Mouse (Mus musculus) left cerebral cortex, adult 8-10 months (tissue): ENCODE data around the gene Atp6v1g1. TPM values are rescaled to one million over a fixed set of nuclear protein-coding genes. Genes with fewer than 3 reads are reported as not detected.

Experiments used
- DNase-seq, 2 experiments: peaks; one replicate each; pipeline ENCODE4 v3.0.0; 2022; ENCODE audit warnings: low spot score in 2 of 2
- total RNA-seq, 4 experiments: library from RNA; stranded (reverse); gene quantifications; 2 replicates each; pipeline ENCODE4 v1.2.4; 2022

Atp6v1g1 gene
- total RNA-seq, 4 experiments from 2014 or later = 131 to 157 (median 144) TPM

DNA sequence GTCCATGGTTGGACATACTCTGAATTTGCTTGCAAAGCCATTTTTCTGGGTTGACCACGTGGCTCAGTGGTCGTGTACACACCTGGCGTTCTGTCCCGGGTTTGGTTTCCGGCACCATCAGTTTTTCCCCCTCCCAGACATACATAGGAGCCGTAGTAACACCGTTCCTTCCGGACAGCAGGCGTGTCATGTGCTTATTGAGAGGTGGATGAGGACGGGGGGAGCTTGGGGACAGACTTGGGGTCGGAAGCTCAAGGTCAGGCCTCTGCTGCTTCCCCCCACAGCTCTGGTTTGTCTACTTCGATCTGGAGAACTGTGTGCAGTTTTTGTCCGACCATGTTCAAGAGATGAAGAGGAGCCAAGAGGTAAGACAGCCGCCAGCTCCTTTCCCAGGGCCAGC is 35.1 kb downstream of the Atp6v1g1 start:
- DNase-seq = no peak

DNA sequence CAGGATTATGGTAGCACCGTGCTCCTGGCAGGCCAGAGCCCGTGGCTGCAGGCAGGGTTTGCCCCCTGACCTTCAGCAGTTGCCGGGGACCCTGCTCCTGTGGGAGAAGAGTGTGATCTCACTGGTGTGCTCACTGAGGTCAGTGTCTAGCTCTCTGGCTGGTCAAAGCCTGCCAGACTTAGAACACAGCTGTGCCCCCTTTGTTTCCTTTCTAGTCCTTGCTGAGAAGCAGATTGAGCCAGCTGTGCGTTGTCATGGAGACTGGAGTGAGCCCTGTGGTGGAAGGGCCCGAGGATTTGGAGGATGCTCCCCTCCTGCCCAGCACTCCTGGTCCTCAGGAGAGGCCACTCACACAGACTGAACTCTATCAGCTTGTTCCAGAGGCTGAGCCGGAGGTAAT is 35.5 kb downstream of the Atp6v1g1 start:
- DNase-seq = no peak

DNA sequence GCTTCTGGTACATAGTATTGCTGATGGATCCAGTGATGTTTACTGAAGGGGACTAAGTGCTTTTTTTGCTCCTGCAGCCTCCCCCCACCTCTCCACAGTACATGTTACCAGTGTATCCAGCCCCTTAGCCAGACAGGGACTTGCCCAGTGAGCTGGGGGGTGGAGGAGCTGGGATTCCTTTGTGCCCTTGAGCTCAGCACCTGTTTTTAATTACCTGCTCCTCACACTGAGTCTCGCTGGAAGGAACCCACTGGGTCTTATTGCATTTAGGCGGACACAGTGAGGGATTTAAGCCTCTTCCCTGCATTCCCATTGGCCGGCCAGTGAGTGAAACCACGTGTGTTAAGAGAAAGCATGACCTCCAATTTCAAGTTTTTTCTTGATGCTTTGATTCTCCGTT is 38.0 kb downstream of the Atp6v1g1 start:
- DNase-seq = no peak

DNA sequence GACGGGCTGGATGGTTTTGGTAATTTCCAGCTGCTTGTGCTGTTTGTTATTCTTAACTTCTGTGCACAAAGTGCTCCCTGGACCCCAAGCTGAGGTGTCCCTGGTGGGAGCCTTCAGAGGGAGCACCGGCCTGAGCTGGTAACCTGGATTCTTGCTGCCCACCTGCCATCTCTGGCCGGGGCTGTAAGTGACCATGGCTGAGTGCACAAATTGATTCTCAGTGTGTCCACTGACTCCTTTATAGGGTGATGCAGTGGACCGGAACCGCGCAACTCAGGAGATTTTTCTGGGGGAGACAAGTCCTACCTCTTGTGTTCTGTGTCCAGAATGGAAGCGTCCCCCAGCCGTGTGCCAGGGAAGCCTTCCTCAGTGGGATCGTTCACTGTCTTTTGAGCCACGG is 40.6 kb downstream of the Atp6v1g1 start:
- DNase-seq = no peak

DNA sequence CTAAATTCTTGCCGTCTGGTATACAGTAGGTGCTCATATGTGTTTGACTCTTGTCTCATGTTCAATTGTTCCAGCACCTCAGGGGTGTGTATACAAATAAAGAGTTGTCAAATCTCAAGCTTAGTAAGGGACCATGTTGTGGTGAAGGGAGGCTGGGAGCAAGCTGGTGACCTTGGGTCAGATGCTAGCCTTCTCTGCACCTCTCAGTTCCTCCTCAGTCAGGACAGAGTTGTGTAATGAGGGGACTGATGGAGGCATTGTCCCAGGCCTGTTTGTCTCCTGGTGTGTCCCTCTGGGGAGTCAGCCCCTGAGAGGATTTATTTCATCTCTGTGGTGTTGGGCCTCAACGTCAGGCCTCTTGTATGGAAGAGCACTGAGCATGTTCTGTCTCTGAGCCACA is 41.7 kb downstream of the Atp6v1g1 start:
- no peak for DNase-seq

DNA sequence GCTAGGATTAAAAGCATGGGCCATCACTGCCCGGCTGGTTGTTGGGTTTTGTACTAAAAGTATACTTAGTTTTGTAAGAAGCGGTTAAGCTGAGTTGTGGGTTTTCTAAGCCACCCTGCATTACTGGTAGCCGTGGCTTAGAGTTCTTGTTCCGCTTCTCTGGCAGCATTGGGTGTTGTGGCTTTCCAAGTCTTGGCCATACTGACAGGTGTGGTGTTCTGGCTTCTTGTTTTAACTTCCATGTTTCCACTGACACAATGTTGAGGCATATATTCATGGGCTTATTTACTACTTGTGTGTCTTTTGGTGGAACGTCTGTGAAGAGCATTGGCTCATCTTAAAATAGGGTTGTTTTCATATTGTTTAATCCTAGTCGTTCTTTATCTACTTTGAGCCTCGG is 45.4 kb downstream of the Atp6v1g1 start:
- DNase-seq = no peak

DNA sequence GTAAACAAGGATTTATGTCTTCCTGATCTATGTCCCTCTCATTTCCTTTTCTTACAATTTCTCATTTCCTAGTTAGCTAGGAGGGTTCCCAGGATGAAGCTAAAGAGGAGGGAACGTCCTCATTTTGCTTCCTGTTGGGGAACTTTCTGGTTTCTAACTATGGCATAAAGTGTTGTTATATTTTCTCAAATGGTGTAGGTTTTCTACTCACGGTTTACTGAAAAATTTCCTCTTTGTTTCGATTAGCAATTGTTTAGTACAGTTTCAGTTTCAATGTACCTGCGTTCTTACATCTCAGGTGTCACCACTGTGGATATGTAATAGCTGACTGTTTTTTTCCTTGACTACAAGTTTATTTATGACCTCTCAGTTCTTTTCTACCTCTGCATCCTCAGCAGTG is 46.0 kb downstream of the Atp6v1g1 start:
- DNase-seq = no peak

DNA sequence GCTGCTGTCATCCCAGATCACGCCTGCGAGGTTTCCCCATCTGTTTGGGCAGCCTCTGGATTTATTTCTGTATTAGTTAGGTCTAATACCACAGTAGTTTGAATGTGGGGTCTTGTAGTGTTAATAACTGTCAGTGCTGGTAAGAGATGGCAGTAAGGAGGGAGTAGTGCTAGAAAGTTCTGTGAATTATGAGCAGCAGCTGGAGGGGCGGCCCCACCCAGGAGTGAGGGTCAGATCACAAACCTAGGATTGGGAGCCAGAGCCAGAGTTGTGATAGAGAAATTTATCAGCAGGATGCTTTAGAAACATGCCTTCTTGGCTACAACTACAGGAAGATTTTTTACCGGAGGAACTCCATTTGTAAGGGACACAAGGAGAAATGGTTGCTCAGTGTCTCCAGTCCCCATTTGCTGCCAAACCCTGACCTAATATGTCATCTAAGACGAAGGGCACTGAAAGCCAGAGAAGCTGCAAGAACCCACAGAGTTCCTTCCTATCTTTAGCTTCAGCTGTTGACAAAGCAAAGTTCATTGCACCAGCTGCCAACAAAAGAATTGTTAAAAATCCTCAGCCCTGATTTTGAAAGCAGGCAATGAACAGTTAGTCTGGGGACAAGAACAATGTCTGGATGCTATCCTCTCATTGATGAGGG is 50.0 kb downstream of the Atp6v1g1 start:
- no peak for DNase-seq

DNA sequence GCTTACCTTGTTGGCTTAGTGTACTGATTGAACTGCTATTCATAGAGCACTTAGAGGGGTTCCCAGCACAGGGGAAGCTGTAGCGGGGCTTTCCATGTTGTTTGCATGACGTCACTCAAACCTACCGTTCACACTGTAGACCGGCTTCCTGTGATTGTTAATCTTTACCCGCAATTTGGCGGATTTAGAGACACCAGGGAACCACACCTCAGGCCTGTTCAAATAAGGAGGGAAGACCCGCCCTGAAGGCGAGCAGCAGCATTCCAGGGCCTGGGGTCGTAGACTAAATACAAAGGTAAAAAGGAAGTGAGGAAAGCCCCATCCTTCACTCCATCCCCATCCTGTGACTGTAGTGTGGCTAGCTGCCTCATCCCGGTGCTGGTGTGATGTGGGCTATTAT is 50.7 kb downstream of the Atp6v1g1 start:
- no peak for DNase-seq

DNA sequence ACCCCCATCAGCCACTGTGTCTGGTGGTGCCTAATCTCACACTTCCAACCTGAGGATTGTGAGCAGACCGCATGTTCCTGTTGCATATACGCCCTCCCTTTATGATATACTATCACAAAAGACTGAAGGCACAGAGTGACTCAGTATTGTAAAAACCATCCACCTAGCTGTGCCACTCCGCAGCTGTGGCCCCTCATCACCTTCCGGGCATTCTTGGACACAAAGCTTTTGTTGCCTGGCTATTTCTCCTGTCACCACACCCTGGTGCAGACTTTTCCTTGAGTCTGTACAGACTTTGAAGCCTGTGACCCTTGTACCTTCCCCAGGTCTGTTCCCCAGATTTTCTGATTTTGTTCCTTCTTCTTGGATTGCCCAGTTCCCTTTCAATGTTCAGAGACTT is 51.4 kb downstream of the Atp6v1g1 start:
- no peak for DNase-seq

Other genes starting within 250 kb of the Atp6v1g1 start
- not detected for gene Orm1, start 200.2 kb upstream of the Atp6v1g1 start, total RNA-seq
- not detected for gene Orm3, start 188.6 kb upstream of the Atp6v1g1 start, total RNA-seq
- gene Orm2, start 182.3 kb upstream of the Atp6v1g1 start, total RNA-seq = not detected
- 1 to 10 TPM; 3.6 to 5.3 (median 4.5) TPM for gene Akna, start 141.4 kb upstream of the Atp6v1g1 start, total RNA-seq
- 10 to 100 TPM; 35.8 to 45.1 (median 41.0) TPM for gene Whrn, start 48.8 kb upstream of the Atp6v1g1 start, total RNA-seq
- gene Tmem268, start 14.0 kb downstream of the Atp6v1g1 start, total RNA-seq = 10 to 100 TPM; 11.2 to 16.2 (median 14.6) TPM
- not detected for gene Gm11213, start 60.5 kb downstream of the Atp6v1g1 start, total RNA-seq
- not detected for gene Tex48, start 77.7 kb downstream of the Atp6v1g1 start, total RNA-seq
- gene Gm11214, start 118.6 kb downstream of the Atp6v1g1 start, total RNA-seq = not detected
- under 1 TPM in 1 of 4 experiments, not detected in 3; 0.25 TPM for gene Tnfsf15, start 200.3 kb downstream of the Atp6v1g1 start, total RNA-seq